Mouse (Mus musculus) megakaryocyte progenitor cell, adult 5-6 weeks (primary cell): ENCODE results near the gene Mgat4b. TPM values are rescaled to one million over a fixed set of nuclear protein-coding genes. Genes with fewer than 3 reads are reported as not detected.
"Not testable (repeated sequence)": the region's sequence is repeated elsewhere in the genome, so short reads cannot be mapped to it uniquely, and the experiment has no call there.

Experiments
- ATAC-seq: replicated peaks from 2 replicates; pipeline ENCODE4 v1.8.0; 2016; ENCODE audit warnings: mild to moderate bottlenecking, moderate TSS enrichment, inconsistent platforms; ENCODE audit not compliant: poor library complexity
- total RNA-seq, 2 experiments: library from RNA; stranded (forward) in 1 of 2; stranded (reverse) in 1 of 2; fragments of 157-497, 149-512 nt in 1 of 2; fragments of 200-1000 nt in 1 of 2; gene quantifications; 2 replicates each; pipeline versions ENCODE4 v1.2.3 to v1.2.4; 2015 to 2017

The Mgat4b gene
- total RNA-seq (2015) = 17.4 and 18.9 TPM in 2 replicates
- 10.8 and 16.2 TPM in 2 replicates for total RNA-seq (2017)

DNA sequence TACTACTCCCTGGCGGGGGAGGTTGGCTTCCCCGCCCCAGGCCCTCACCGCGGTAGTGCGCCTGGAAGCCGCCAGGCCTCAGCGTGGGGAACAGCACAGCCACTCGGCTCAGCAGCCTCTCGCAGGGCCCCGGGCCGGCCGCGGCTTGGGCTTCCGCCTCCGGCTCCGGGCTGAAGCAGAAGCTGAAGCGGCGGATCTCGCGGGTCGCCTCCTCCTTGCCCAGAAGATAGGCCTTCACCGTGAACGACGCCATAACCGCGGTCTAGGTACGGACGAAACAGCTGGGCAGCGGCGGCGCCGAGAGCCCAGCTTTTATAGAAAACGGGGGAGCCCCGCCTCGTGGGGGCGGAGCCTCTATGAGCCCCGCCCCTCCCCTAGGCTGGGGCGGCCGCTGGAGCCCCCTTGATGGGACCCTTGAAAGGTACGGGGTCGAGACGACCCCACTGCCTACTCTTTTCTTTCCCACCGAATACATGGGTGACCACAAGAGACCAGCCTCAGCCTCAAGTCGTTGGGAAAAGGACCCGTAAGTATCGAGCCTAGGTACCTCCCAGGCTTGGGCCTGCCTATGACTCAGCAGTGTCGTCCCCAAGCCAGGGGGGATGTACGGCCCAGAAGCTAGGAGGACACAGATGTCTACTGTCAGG lies at the start of gene Mgat4b, which contains the start of gene Sqstm1:
Mgat4b (plus strand) TSS at position 386 of the 647 bp plus-strand sequence.
Sqstm1 (minus strand) TSS at position 323 of the 647 bp plus-strand sequence.
- ATAC-seq = peak; percentile 58

DNA sequence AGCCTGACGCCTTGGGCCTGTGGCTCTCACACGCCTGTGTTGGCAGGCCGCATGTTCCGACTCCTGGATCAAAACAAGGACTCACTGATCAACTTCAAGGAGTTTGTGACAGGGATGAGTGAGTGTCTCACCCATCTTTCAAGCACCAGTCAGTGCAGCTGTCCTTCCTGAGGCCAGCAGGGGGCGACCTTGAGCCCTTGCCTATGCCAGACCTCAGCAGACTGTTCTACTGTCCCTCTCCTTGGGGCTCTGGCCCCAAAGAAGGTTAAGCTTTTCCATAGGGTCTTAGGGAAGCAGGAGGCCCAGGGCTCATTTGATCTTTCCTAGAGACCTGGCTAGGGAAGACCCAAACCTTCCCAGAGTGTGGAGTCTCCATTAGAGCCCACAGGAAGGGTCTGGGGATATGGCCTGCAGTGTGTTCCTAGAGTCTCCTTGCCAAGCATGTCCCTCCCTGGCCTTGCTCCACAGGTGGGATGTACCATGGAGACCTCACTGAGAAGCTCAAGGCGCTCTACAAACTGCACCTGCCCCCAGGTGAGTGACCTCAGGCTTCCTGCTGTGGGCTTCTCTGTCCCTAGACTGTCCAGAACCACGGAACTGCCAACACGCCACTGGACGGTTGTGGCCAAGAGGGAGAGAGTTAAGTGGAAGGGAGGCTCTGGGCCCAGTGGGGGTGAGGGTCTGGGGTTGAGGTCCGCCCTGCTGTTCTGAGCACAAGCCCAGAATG lies 48.9 kb upstream of the Mgat4b start:
- ATAC-seq = peak; percentile 91

DNA sequence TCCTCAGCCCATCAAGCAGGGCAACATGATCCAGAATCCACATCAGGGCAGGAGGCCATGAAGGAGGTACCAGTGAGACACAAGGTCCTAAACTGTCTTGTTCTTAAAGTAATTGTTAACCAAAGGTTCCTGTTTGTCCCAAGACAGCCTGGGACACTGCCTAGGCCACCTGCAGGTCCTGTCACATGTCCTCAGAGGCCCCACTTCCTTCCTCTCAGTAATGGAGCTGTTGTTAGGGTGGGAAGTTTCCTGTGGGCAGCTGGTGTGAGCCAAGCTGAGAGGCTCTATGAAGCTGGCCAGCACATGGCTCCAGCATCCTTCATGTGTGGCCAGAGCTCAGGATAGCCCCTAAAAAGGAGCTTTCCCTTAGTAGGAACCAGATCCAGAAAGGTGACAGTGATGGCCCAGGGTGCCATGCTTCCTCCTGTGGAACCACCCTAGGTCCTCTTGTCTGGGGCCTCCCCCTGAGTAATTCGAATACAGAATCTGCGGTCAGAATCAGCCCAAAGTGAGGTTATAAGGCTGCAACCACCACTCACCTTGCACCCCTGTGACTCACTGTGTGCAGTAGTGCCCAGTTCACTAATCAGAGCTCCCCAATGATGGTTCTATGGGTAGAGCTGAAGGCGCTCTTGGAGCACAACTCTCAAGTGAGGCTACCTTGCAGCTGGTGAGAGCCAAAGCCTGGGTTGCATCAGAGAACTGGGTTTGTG lies 48.2 kb upstream of the Mgat4b start:
- ATAC-seq = peak; percentile 67

DNA sequence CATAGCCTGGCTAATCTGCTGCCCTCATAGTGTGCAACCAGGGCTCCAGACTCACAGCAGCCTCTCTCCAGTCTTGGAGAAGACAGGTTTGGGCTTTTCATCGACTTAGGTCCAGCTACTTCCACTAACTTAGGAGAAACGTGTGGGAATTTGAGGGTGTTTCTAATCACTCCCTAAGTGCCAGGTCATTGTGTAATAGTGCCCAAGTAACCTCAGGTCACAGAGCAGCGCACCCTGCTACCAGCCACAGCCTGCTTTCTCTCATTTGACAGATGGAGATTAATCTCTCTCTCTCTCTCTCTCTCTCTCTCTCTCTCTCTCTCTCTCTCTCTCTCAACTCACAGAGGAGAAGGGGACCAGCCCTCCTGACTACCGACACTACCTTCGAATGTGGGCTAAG lies 42.3 kb upstream of the Mgat4b start:
- no peak for ATAC-seq

GRCm38 (mm10) chr11:50174111-50174729 lies 36.5 kb upstream of the Mgat4b start, which contains the start of gene Mrnip:
Gene Mrnip, plus strand, starts transcription at chr11:50174444.
- ATAC-seq = not testable (repeated sequence)

GRCm38 (mm10) chr11:50174730-50175187 lies 35.9 kb upstream of the Mgat4b start:
- peak; percentile 99 for ATAC-seq

DNA sequence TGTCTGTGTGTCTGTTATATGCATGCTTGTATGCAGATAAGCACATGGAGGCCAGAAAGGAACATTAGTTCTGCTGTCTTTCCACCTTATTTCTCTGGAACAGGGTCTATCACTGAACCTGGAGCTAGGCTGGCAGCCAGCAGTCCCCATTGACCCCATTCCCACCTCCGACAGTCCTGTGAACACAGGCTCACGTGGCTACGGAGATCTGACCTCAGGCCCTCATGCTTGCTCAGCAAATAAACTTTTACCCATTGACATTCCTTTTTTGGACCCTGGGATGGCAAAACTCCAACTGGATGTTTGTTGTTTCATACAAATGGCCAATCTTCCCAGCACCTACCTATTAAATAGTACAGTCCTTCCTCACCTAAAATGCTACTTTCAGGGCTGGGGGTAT lies 34.3 kb upstream of the Mgat4b start:
- no peak for ATAC-seq

- no peak for ATAC-seq
Measured at GRCm38 (mm10) chr11:50177111-50177510, 33.6 kb upstream of the Mgat4b start.

- no peak for ATAC-seq
Measured at GRCm38 (mm10) chr11:50178532-50179488, 31.9 kb upstream of the Mgat4b start.

DNA sequence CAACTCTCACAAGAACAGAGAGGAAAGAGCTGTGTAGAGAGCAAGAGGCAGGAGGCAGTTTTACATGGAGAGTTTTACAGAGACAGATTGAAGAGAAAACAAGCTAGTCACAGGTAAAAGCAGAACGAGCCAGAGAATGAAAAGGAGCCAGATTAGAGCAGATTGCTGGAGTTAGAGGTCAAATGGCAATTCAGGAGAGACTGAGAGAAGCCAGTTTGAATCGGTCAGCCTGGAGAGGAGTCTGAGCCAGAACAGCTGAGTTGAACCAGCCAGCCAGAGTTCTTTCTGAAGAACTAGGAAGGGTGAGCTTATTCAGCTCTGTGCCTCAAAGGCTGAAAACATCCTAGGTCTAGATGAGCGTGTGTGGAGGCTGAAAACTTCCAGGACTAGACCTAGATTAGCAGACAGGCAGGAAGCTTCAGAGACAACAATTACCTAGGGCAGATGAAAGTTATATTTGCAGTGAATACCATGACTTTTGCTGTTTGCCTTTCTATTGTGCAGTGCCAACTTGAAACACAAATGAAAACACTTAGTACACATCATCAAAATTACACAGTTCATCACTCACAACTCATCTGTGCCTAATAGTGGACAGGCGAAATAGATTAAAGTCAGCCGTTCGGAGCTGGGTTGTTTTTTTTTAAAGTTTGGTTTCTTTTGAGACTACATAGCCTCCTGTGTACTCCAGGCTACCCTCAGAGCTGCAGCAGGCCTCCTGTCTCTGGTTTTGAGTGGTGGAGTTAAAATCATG lies 30.0 kb upstream of the Mgat4b start:
- ATAC-seq = no peak

GRCm38 (mm10) chr11:50182702-50183101 lies 28.0 kb upstream of the Mgat4b start:
- no peak for ATAC-seq

GRCm38 (mm10) chr11:50184788-50185187 lies 25.9 kb upstream of the Mgat4b start:
- no peak for ATAC-seq

GRCm38 (mm10) chr11:50188682-50189081 lies 22.0 kb upstream of the Mgat4b start:
- ATAC-seq = no peak

GRCm38 (mm10) chr11:50190362-50190761 lies 20.3 kb upstream of the Mgat4b start:
- ATAC-seq = no peak

DNA sequence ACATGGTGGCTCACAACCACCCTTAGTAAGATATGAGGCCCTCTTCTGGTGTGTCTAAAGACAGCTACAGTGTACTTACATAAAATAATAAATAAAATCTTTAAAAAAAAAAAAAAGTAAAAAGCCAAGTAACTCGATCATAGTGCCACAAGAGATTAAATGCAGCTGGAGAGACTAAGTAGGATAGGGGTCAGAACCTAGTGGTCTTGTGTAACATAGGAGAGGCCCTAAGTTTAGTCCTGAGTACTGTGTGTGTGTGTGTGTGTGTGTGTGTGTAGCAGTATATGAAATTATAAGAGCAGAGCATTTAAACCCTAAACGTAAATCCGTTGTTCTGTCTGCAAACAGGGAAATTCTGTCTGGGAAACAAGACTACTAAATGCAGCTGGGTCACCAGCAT lies 18.4 kb upstream of the Mgat4b start:
- no peak for ATAC-seq

GRCm38 (mm10) chr11:50194070-50194469 lies 16.6 kb upstream of the Mgat4b start:
- no peak for ATAC-seq

DNA sequence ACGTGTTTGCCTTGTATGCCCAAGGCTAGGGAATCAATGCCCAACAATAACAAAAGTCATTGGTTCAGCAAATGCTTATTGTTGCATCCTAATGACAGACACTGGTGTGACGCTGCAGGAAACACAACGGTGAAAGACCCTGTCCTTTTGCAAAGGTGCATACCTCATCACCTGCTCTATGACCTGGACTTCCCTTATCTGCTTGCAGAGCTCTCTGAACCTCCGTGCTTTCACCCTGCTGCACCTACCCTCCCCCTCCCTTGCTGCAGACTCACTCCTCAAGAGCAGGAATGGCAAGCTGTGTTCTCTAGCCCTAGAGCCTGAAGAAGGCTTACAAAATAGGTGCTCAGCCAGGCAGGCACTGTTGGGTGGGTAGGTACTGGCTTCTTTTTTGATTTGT lies 15.9 kb upstream of the Mgat4b start:
- no peak for ATAC-seq

DNA sequence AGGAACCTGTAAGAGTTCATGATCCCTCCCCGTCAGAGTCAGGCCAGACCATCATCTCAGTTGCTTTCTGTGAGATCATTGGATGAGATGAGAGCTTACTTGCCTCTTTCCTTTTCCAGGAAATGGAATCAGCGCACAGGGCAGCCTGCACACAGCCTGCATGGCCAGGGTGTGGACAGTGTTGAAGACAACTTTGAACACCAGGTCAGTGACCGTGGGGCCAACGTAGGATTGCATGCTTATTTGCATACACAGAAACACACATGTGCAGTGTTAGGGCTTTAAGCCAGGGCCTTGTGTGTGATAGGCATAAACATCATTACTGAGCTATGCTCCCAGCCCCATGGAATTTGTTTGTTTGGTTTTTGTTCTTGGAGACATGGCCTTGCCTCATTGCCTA lies 13.2 kb upstream of the Mgat4b start:
- ATAC-seq = no peak

DNA sequence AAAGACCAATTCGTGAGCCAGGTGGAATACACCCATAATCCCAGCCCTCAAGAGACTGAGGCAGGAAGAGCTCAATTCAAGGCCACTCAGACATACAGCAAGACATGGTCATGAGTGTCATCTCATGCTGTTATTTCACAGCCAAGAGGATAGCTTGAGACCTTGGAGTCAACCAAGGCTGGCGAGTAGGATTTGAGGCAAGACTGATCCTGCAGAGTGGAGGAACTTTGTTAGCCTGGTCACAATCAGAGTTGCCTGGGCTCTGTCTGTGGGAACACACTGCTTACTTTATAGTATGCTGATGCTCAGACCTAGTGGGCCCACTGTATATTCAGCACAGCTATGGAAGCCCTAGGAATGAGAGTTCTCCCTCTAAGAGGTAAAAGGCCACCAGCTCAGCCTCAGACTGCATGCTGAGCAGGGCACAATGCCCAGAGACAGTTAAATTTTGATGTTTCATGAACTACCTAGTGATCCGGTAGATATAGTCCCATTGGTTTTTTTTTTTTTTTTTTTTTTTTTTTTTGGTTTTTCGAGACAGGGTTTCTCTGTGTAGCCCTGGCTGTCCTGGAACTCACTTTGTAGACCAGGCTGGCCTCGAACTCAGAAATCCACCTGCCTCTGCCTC lies 12.4 kb upstream of the Mgat4b start:
- no peak for ATAC-seq
